Mouse (Mus musculus) frontal cortex, postnatal 36 days (tissue): ENCODE measurements around the gene Slc16a14.

Source experiments
- DNase-seq, 2 experiments: peaks; one replicate each; pipeline ENCODE4 v3.0.0; 2022; ENCODE audit warnings: low spot score in 2 of 2

Gene Slc16a14

DNA sequence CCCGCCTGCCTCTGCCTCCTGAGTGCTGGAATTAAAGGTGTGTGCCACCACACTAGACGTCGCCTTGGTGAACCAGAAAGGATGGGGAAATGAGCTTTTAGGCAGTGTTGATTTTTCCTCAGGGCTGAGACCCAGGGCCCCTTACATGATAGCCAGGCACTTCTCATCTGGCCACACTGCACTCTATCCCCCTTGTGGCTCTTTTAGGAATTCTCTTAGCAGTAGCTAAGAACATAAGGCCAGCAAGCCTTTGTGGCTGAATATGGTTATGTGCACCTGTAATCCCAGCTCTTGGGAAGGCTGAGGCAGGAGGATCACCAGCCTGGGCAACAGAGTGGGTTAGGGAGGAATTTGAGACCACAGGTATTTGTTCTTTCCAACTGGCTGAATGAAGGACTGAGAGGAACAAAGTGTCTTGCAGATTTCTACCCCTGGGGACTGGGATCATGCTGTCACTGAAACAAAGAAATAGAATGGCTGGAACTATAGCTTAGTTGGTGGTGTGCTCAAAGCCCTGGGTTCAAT is 68.2 kb downstream of the Slc16a14 start:
- no peak for DNase-seq

DNA sequence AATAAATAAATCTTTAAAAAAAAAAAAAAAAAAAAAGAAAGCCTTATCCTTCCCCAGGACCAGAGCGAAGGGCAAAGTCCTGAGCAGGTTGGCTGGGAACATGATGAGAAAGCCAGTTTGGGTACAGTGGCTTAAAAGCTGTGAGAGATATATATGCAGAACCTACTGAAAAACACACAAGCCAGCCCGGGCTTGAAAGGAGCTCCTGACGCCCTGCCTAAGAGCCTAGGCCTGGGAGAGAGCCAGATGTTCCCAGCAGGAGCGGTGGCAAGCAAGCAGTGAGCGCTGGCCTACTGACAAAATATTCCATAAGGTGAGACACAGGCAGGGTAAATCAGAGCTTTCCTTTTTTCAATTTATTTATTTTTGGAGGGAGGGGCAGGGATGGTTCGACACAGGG is 68.7 kb downstream of the Slc16a14 start:
- DNase-seq: no peak

- no peak for DNase-seq
These were observed 70.3 kb downstream of the Slc16a14 start for GRCm38 (mm10) chr1:84864645-84865044.

DNA sequence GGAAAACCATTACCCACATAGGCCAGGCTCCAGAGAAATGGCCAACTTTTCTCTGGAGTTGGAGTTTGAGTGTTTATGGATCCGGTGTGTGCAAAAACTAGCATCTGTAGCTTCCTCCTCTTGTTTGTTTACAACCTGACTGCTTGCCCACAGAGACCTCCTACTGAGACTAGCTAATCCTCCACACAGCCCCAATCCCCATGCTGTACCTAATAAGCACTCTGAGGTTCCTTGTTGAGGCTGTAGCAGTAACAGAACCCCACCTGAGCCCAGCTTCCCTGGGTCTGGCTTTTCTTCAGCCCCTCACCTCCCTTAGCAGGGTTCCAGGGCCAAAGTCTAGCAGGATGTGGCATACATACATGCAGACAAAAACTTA is 73.7 kb downstream of the Slc16a14 start:
- DNase-seq: no peak

DNA sequence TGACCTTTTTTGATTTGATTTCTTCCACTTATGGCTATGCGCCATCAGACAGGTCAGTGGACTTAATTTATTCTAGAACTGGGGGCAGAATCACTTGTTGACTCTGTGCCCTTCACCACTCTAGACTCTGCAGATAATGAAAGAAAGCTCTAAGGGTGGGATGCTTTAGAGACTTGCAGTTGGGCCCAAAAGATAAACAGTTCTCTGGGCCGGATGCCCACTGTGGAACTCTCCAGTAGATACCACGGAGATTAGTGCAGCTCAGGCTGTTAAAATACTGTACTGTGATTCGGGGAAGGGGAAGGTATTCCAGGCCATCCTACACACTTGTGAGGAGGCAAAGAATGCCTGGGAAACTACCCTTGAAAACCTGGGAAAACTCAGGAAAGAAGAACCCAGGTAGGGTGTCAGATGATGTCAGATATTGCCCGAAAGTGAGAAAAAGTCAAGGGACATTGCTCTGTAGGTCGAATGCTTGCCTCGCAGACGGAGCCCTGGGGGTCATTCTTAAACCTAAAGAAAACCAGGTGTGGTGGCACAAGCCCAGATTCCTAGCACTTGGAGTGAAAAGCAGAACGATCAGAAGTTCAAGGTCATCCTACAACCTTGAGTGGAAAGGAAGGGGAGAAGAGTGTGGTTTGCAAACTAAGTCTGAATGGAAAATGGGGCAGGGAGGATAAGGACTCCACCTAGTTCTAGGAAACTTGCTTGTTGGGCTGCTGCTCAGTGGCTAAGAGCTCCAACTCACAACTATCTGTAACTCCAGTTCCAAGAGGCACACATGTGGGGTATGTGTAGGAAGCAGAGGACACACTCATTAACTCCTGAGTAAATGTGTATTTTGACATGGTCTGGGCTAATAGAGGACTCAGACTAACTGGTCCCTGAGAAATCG is 74.3 kb downstream of the Slc16a14 start:
- no peak for DNase-seq

GRCm38 (mm10) chr1:84859597-84859996 is 75.3 kb downstream of the Slc16a14 start:
- no peak for DNase-seq
